27 mouse cellular contexts compared by ENCODE assay signal in genomic region chr8:96100817-96101216, GRCm38 (mm10).
A peak's percentile ranks its signal among the peaks of the same experiment; 100 is the strongest.
DNase-seq lines count a peak whose midpoint lies in the region; ATAC-seq and TF ChIP-seq lines count a peak whose summit lies in the region.
"Had no signal": no experiment of that assay in that cellular context is flagged by ENCODE, and none has a peak within 500 bp of the region (broad histone marks: within the 10 kb centered on the region; RNA-seq: fewer than 3 reads in every experiment).

No protein-coding gene starts in this region.

- TF ChIP-seq CTCF in forebrain, postnatal 0 days (IDR thresholded peaks at IDR 0.05; ENCODE audit: low read depth): no peak
- no peak for TF ChIP-seq CTCF in midbrain, postnatal 0 days (IDR thresholded peaks at IDR 0.05)
- no peak for TF ChIP-seq CTCF in brain, embryonic 14.5 days (IDR thresholded peaks at IDR 0.05; ENCODE audit: borderline replicate concordance, extremely low read depth, insufficient read depth, insufficient read length)

- TF ChIP-seq POLR2A in brain, embryonic 14.5 days (IDR thresholded peaks at IDR 0.05; ENCODE audit: borderline replicate concordance, extremely low read depth, insufficient read depth, insufficient read length, poor library complexity, severe bottlenecking): no peak

- DNase-seq in forebrain, postnatal 0 days: peak; percentile 29
- DNase-seq in midbrain, embryonic 11.5 days (ENCODE audit: low spot score, missing footprints): no peak
- DNase-seq in midbrain, postnatal 0 days (ENCODE audit: low spot score): no peak
- DNase-seq in brain, embryonic 14.5 days (ENCODE audit: low read depth): peak; percentile 37
- DNase-seq in B cell, adult 2 months: no peak
- DNase-seq: adrenal gland, adult 8-10 months; adrenal gland, postnatal 14 days; adrenal gland, postnatal 36 days; cerebellum, adult 11 months; cerebellum, adult 18-20 months; cerebellum, adult 8-10 months; cerebellum, adult 9-11 months; cerebellum, postnatal 14 days; cerebellum, postnatal 36 days; embryo, embryonic 11 days had no signal

- WGBS in forebrain, postnatal 0 days: 60% methylated on average over 5 of the region's 5 CpGs
- 78% methylated on average over 5 of the region's 5 CpGs for WGBS in forebrain, embryonic 15.5 days
- WGBS in midbrain, embryonic 11.5 days: 67% methylated on average over 5 of the region's 5 CpGs
- WGBS in midbrain, embryonic 16.5 days: 45% methylated on average over 5 of the region's 5 CpGs
- 51% methylated on average over 5 of the region's 5 CpGs for WGBS in midbrain, embryonic 13.5 days
- 36% methylated on average over 5 of the region's 5 CpGs for WGBS in midbrain, postnatal 0 days

- no peaks in the 10 kb centered on the region for H3K36me3 ChIP-seq in forebrain, postnatal 0 days (ENCODE audit: insufficient read depth)
- no peaks in the 10 kb centered on the region for H3K36me3 ChIP-seq in forebrain, embryonic 15.5 days
- H3K36me3 ChIP-seq in midbrain, embryonic 11.5 days (ENCODE audit: control insufficient read depth, insufficient read depth, low read length): no peaks in the 10 kb centered on the region
- H3K36me3 ChIP-seq in midbrain, embryonic 16.5 days (ENCODE audit: control insufficient read depth, insufficient read depth, low read length): no peaks in the 10 kb centered on the region
- H3K36me3 ChIP-seq in midbrain, embryonic 13.5 days: no peaks in the 10 kb centered on the region
- H3K36me3 ChIP-seq in midbrain, postnatal 0 days (ENCODE audit: insufficient read depth, low read length): no peaks in the 10 kb centered on the region
- H3K36me3 ChIP-seq: embryonic facial prominence, embryonic 13.5 days; embryonic facial prominence, embryonic 15.5 days; forebrain, embryonic 10.5 days; G1E had no signal

- H3K4me1 ChIP-seq in forebrain, postnatal 0 days (ENCODE audit: insufficient read depth): no peaks in the 10 kb centered on the region
- H3K4me1 ChIP-seq in forebrain, embryonic 15.5 days: peaks cover 5% of the 10 kb centered on the region; the same call in 1 of the 2 replicates
- no peaks in the 10 kb centered on the region for H3K4me1 ChIP-seq in midbrain, embryonic 11.5 days (ENCODE audit: control insufficient read depth, insufficient read depth, low read length)
- no peaks in the 10 kb centered on the region for H3K4me1 ChIP-seq in midbrain, embryonic 16.5 days (ENCODE audit: control insufficient read depth, insufficient read depth, low read length)
- H3K4me1 ChIP-seq in midbrain, embryonic 13.5 days (replicated peaks): 0 out of 2 replicates have a peak, but pooled peaks cover 9% of the 10 kb centered on the region
- no peaks in the 10 kb centered on the region; the same call in 1 of the 2 replicates for H3K4me1 ChIP-seq in midbrain, postnatal 0 days (ENCODE audit: insufficient read depth, low read length)
- H3K4me1 ChIP-seq: embryonic facial prominence, embryonic 13.5 days; embryonic facial prominence, embryonic 15.5 days; forebrain, embryonic 10.5 days had no signal

- H3K9me3 ChIP-seq in forebrain, postnatal 0 days (ENCODE audit: low read length): no peaks in the 10 kb centered on the region
- H3K9me3 ChIP-seq in forebrain, embryonic 15.5 days: no peaks in the 10 kb centered on the region
- H3K9me3 ChIP-seq in midbrain, embryonic 11.5 days (ENCODE audit: control insufficient read depth, low read length): no peaks in the 10 kb centered on the region
- no peaks in the 10 kb centered on the region; the same call in 1 of the 2 replicates for H3K9me3 ChIP-seq in midbrain, embryonic 16.5 days (replicated peaks; ENCODE audit: control insufficient read depth, low read length, poor library complexity, severe bottlenecking)
- no peaks in the 10 kb centered on the region for H3K9me3 ChIP-seq in midbrain, embryonic 13.5 days
- no peaks in the 10 kb centered on the region for H3K9me3 ChIP-seq in midbrain, postnatal 0 days (ENCODE audit: low read length)
- H3K9me3 ChIP-seq: embryonic facial prominence, embryonic 13.5 days; embryonic facial prominence, embryonic 15.5 days; forebrain, embryonic 10.5 days; forebrain, embryonic 13.5 days had no signal

- H3K4me3 ChIP-seq in forebrain, postnatal 0 days (ENCODE audit: low read depth, low read length): no peak overlapping the region
- H3K4me3 ChIP-seq in forebrain, embryonic 15.5 days: no peak overlapping the region
- no peak overlapping the region for H3K4me3 ChIP-seq in midbrain, embryonic 11.5 days (ENCODE audit: low read depth, low read length)
- H3K4me3 ChIP-seq in midbrain, embryonic 16.5 days (ENCODE audit: low read depth, low read length): no peak overlapping the region
- H3K4me3 ChIP-seq in midbrain, embryonic 13.5 days (replicated peaks): no peak overlapping the region
- H3K4me3 ChIP-seq in midbrain, postnatal 0 days (ENCODE audit: low read depth, low read length): no peak overlapping the region
- H3K4me3 ChIP-seq: embryonic facial prominence, embryonic 13.5 days; embryonic facial prominence, embryonic 15.5 days; erythroblast, embryonic 14.5 days; forebrain, embryonic 10.5 days; forebrain, embryonic 13.5 days had no signal

- H3K27me3 ChIP-seq in forebrain, postnatal 0 days (ENCODE audit: insufficient read depth, low read length): no peaks in the 10 kb centered on the region
- H3K27me3 ChIP-seq in forebrain, embryonic 15.5 days: no peaks in the 10 kb centered on the region
- H3K27me3 ChIP-seq in midbrain, embryonic 11.5 days (ENCODE audit: control insufficient read depth, insufficient read depth, low read length): no peaks in the 10 kb centered on the region
- no peaks in the 10 kb centered on the region for H3K27me3 ChIP-seq in midbrain, embryonic 16.5 days (ENCODE audit: control insufficient read depth, insufficient read depth, low read depth, low read length)
- H3K27me3 ChIP-seq in midbrain, embryonic 13.5 days: no peaks in the 10 kb centered on the region
- H3K27me3 ChIP-seq in midbrain, postnatal 0 days (ENCODE audit: insufficient read depth, low read length): no peaks in the 10 kb centered on the region
- H3K27me3 ChIP-seq: embryonic facial prominence, embryonic 13.5 days; embryonic facial prominence, embryonic 15.5 days; forebrain, embryonic 13.5 days had no signal

- H3K27ac ChIP-seq in forebrain, postnatal 0 days (ENCODE audit: low read depth, low read length): no peak overlapping the region
- H3K27ac ChIP-seq in forebrain, embryonic 15.5 days (replicated peaks): no peak overlapping the region
- no peak overlapping the region for H3K27ac ChIP-seq in midbrain, embryonic 11.5 days (ENCODE audit: low read depth, low read length)
- H3K27ac ChIP-seq in midbrain, embryonic 16.5 days (ENCODE audit: low read length): no peak overlapping the region
- no peak overlapping the region for H3K27ac ChIP-seq in midbrain, embryonic 13.5 days
- no peak overlapping the region for H3K27ac ChIP-seq in midbrain, postnatal 0 days (ENCODE audit: low read depth, low read length)
- H3K27ac ChIP-seq: embryonic facial prominence, embryonic 13.5 days; embryonic facial prominence, embryonic 15.5 days; forebrain, embryonic 10.5 days; forebrain, embryonic 13.5 days had no signal

- ATAC-seq in forebrain, postnatal 0 days: peak; percentile 47; the same call in 1 of the 2 replicates
- no peak for ATAC-seq in forebrain, embryonic 15.5 days (replicated peaks)
- peak; percentile 54 for ATAC-seq in midbrain, embryonic 11.5 days (ENCODE audit: low FRiP score)
- no peak; the same call in 1 of the 2 replicates for ATAC-seq in midbrain, embryonic 16.5 days
- ATAC-seq in midbrain, embryonic 13.5 days: 0 out of 2 replicates have a peak, but pooled peaks have one; percentile 17
- ATAC-seq in midbrain, postnatal 0 days (ENCODE audit: low FRiP score): no peak
- ATAC-seq: activated CD4-positive, CD25-positive, alpha-beta regulatory T cell, adult 4 months; CD4-positive, CD25-positive, alpha-beta regulatory T cell, adult 4 months; forebrain, embryonic 13.5 days; Patski had no signal

- H3K9ac ChIP-seq in forebrain, postnatal 0 days: no peak overlapping the region
- H3K9ac ChIP-seq in forebrain, embryonic 15.5 days (replicated peaks): no peak overlapping the region
- H3K9ac ChIP-seq in midbrain, embryonic 11.5 days (ENCODE audit: low read length): no peak overlapping the region
- H3K9ac ChIP-seq in midbrain, embryonic 16.5 days (ENCODE audit: low read depth, low read length): no peak overlapping the region
- H3K9ac ChIP-seq in midbrain, embryonic 13.5 days (replicated peaks): no peak overlapping the region
- no peak overlapping the region for H3K9ac ChIP-seq in midbrain, postnatal 0 days (replicated peaks; ENCODE audit: low read length, poor library complexity, severe bottlenecking)
- H3K9ac ChIP-seq: embryonic facial prominence, embryonic 13.5 days; embryonic facial prominence, embryonic 15.5 days; forebrain, embryonic 13.5 days had no signal

- no peak overlapping the region for H3K4me2 ChIP-seq in forebrain, postnatal 0 days (ENCODE audit: low read depth)
- no peak overlapping the region for H3K4me2 ChIP-seq in forebrain, embryonic 15.5 days (replicated peaks)
- no peak overlapping the region for H3K4me2 ChIP-seq in midbrain, embryonic 11.5 days
- H3K4me2 ChIP-seq in midbrain, embryonic 16.5 days (ENCODE audit: low read length): no peak overlapping the region
- no peak overlapping the region for H3K4me2 ChIP-seq in midbrain, embryonic 13.5 days (replicated peaks)
- H3K4me2 ChIP-seq in midbrain, postnatal 0 days (ENCODE audit: low read depth, low read length, poor library complexity, severe bottlenecking): no peak overlapping the region
- H3K4me2 ChIP-seq: embryonic facial prominence, embryonic 13.5 days; embryonic facial prominence, embryonic 15.5 days; forebrain, embryonic 13.5 days had no signal

Comparison
In these comparisons a context has a peak if more than half of its experiments do, and no peak if none do; other contexts are left out.
1. ATAC-seq: peak in forebrain, postnatal 0 days (single experiment), midbrain, embryonic 11.5 days (single experiment) and midbrain, embryonic 13.5 days (single experiment); none in forebrain, embryonic 15.5 days (single experiment), midbrain, embryonic 16.5 days (single experiment) and midbrain, postnatal 0 days (single experiment).
2. DNase-seq: peak in forebrain, postnatal 0 days (single experiment) and brain, embryonic 14.5 days (single experiment); none in midbrain, embryonic 11.5 days (single experiment), midbrain, postnatal 0 days (single experiment) and B cell, adult 2 months (0 of 2).